Mouse (Mus musculus) megakaryocyte, adult 5-6 weeks (primary cell): ENCODE measurements around the gene Map3k1. TPM values are rescaled to one million over a fixed set of nuclear protein-coding genes. Genes with fewer than 3 reads are reported as not detected.
"Not testable (repeated sequence)": the region's sequence is repeated elsewhere in the genome, so short reads cannot be mapped to it uniquely, and the experiment has no call there.

Source experiments
- ATAC-seq: 2 replicates; pipeline ENCODE4 v1.8.0; 2016; ENCODE audit warnings: mild to moderate bottlenecking, inconsistent platforms; ENCODE audit not compliant: poor library complexity, severe bottlenecking
- total RNA-seq, 2 experiments: library from RNA; stranded (forward) in 1 of 2; stranded (reverse) in 1 of 2; fragments of 153-499, 151-499 nt in 1 of 2; fragments of 221-1000, 200-1000 nt in 1 of 2; gene quantifications; 2 replicates each; pipeline versions ENCODE4 v1.2.3 to v1.2.4; 2015 to 2017

Gene Map3k1
- total RNA-seq, 2 experiments from 2014 or later: 61.5 to 74.4 TPM

DNA sequence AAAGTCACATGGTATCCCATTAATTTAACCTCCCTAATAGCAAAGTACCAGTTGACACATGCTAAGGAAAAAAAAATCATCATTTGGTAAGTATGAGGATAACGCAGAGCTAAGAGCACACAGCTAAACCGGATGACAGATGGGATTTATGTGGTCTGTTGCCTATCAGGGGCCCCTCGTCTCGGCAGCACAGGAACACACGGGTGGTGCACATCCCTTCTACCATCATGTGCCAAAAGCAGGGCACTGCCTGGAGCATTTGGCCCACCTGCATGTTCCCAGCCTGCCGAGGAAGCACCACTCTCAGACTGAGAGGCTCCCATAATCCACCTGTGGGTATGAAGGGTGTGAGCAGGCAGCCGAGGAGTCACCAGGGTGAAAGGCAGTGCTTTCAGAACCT is 63.6 kb downstream of the Map3k1 start:
- ATAC-seq: no peak

DNA sequence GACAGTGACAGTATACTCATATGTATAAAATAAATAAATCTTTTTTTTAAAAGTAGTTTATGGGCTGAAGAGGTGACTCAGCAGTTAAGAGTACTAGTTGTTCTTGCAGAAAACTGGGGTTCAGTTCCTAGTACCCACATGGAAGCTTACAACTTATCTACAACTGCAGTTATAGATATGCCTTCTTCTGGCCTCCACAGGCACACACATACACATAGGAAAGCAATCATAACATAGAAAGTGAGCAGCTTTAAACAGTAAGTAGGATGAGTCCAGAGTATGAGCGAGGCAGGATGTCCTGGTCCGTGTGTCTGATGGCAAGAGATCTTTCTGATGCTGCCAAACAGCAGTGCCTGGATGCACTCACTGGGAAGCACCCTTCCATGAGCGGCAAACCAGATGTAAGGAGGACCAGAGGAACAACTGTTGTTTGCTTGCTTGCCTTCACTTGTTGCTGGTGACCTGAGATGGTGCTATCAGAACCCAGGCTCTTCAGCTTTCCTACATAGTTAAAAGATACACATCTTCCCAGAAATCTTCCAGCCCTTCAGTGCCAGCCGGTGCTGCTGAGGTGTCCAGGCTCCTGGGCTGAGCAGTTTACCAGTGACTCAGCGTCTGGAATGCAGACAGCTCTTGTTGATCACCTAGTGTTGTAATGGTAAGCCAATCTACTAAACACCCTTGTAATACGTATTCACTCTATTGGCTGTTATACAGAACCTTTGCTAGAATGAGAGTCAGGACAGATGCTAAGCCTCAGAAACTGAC is 64.4 kb downstream of the Map3k1 start:
- ATAC-seq: no peak

DNA sequence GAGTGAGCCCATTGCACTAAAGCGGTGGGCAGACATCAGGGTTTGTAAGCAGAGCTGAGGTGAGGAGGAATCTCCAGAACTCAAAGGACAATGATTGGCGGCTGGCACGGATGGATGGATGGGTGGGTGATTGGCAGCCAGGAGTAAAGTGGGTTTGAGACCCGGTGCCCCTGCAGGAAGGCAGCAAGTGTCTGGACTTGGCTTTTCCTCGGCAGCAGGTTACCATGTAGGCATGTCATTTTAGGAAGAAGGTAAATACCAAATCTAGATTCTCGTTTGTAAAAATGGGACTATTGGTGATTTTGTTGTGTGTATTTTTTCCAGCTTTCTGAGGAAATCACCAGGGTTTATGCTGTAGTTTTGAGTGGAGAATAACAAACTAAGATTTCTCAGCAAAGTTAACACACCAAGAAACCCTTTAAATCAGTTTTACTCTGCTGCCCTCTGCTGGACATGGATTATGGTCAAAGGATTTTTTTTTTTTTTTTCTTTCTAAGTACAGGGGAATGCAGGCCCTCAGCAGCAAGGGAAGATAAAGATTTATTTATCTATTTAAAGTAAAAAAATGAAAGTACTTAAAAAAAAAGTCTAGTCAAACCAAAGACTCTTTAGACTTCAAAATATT is 66.7 kb downstream of the Map3k1 start:
- ATAC-seq: peak; percentile 71; the same call in 1 of the 2 replicates

DNA sequence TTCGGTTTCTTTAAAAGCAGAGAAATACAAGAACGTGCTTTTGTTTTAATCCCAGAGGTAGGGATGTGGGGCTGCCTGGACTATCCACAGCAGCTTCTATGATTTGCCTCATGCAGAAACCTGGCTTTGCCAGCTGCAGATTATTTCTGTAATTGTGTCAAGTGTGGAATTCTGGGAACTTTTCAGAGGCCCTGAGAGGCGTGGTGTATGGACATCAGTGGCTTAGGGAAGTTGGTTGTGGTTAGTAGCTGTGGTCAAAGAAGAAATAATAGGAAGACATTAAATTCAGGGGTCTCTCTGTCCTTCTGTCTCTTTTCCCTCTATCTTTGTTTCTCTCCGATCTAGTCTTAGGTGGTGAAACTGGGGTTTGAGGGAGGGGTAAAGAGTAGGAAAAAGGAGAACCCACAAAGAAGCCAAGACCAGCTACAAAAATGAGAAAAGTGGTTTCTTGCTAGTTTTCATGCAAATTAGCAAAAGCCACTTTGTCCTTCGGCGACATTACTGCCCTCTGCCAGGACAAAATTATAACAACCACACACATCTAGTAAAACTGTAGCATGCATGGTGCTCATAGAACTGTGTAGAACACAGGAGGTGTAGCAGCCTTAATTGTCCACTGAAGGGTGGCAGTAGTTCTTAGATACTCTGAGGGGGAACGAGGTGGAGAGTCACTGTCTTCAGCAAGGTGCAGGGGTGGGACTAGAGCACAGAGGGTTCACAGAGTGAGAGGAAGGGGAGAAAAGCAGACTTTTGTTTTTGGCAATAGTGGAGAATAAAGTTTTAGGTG is 67.4 kb downstream of the Map3k1 start:
- no peak; the same call in 1 of the 2 replicates for ATAC-seq

DNA sequence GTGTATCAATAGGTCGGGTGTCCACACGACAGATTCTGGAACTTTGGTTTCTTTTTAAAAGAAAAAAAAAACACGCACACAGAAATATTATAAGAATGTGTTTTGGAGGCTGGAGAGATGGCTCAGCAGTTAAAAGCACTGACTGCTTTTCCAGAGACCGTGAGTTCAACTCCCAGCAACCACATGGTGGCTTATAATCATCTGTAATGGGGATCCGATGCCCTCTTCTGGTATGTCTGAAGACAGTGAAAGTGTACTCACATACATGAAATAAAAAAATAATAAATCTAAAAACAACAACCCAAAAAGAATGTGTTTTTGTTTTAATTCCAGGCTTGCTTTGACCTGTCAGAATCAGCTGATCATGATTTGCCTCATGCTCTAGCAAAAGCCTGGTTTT is 81.9 kb downstream of the Map3k1 start:
- ATAC-seq: no peak

DNA sequence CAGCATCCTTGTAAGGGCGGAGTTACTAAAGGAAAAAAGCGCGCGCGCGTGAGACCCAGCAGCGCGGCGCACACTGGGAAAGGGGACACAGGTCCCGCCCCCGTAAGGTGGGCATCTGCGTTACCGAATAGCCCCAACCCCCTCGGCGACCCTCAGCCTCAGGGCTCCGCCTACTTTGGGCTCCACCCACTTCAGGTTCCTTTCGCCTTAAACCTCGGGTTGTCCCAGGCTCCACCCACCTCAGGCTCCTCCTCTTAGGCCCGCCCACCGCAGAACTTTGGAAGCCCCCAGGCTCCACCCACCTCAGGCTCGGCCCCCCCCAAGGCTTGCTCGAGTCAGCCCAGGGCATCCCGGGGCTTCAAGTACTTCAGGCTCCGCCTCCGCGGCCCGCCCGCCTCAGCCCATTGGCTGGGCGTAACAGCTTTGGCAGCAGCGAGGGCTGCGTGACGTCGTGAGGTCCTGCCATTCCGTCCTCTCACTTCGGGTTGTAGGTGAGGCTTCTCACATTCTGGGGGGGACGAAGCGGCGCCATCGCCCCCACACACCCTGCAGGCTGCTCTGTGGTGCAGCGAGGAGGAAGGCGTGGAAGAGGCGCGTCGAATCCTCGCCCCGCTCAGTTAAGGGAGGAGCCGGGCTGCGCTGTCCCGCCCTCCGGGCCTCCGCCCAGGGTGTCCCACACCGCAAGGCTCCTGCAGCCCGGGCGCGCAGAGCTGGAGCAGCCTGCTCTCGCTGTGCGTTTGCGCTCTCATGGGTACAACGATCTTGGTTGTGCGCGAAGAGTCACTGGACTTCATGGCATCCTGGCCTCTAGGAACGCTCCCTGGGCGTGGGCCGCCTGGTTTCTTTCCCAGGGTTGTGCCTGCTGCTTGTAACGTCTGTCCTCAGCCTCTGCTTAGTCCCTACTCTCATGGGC is 83.4 kb downstream of the Map3k1 start:
- ATAC-seq: peak; percentile 90

DNA sequence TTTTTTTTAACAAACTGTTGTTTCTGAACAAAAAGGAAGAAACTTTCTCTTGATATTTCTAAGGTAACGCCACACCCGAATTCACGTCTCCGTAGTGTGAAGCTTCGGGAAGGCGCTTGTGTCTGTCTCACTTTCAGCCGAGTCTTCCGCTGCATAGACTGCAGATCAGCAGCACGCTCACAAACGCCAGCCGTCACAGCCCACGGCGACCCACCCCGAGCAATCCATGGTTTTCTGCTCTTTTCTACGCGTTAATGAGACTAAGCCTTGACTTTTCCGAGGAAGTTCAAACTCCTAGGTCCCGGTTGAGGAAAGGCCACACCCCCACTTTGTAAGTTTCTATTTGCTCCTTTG is 84.0 kb downstream of the Map3k1 start:
- ATAC-seq: no peak

DNA sequence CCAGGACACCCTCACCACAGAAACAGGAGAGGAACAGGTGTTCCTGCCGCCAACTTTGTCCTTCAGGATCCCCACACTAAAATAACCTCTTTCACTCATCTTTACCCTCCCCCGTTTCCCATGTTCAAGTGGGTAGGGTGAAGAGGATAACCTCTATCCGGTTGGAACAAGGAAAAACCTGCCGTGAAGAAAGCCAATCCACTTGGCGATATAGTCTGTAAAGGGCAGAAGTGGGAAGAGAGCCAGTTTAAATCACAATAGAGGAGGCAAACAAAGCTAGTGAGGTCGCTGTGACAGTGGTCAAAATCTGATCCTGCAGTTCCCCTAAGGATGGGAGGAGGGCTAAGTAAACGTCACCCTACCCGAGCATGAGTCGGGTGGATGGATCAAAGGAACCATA is 89.1 kb downstream of the Map3k1 start:
- ATAC-seq: no peak

DNA sequence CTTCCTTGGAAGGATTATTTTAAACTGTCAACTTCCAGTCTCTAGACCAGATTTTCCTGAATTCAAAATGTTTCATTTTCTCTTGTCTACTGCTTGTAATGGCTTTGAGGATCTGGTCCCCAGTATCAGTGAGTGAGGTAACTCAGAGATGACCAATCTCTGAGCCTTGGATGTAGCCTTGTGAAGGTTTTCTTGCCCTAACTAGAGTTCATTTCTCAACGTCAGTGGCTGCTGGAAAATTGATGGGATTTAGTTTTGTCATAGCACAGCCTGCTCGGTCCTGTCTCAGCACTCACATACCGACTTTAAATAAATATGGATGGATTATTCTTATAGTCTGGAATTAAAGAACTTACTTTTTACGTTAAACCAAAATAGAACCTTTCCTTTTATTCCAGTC is 98.3 kb downstream of the Map3k1 start:
- no peak for ATAC-seq

DNA sequence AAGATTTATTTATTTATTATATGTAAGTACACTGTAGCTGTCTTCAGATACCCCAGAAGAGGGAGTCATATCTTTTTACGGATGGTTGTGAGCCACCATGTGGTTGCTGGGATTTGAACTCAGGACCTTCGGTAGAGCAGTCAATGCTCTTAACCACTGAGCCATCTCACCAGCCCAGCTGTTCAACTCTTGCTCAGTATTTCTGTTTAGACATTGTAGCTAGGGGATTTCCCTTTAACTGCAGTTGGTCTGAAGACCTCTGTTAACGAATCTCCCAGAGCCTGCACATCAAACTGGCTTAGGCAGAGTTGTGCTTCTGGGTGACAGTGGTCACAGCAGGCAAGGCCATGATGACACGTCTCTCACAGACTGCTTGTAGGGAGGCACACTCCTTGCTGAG is 104.8 kb downstream of the Map3k1 start:
- not testable (repeated sequence) for ATAC-seq

DNA sequence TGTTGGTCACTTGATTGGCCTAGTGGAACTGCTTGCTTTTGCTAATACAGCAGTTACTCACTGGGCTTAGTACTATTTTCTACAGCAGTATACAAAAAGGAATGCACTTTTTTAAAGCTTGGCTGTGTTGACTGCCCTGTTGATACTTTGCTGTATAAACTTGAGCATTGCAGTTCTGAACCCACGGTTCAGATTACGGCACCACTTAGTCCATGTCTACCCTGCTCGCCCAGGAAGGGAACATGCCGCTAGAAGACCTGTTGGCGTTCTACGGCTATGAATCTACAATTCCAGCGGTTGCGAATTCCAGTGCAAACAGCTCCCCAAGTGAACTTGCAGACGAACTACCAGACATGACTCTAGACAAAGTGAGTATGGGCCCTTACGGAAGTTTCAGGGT is 105.4 kb downstream of the Map3k1 start:
- no peak for ATAC-seq

Other genes starting within 250 kb of the Map3k1 start
- gene Gm10198, start 216.2 kb downstream of the Map3k1 start, total RNA-seq (2015): not detected in 2 replicates
- gene Gm10198, start 216.2 kb downstream of the Map3k1 start, total RNA-seq (2017): not detected in 2 replicates
- 26.3 and 28.0 TPM in 2 replicates for gene Mier3, start 128.0 kb downstream of the Map3k1 start, total RNA-seq (2015)
- gene Mier3, start 128.0 kb downstream of the Map3k1 start, total RNA-seq (2017): 39.2 and 46.1 TPM in 2 replicates